Mouse (Mus musculus) cortical plate, adult 2 months (tissue): ENCODE measurements around the gene Zdbf2.

Experiments
- CTCF ChIP-seq: fragments of 200-500 bp; IDR thresholded peaks from 2 replicates; pipeline ENCODE4 v1.5.1; 2011; ENCODE audit warnings: mild to moderate bottlenecking, control low read depth, low read length; ENCODE audit not compliant: insufficient read depth; ENCODE audit errors: extremely low read depth
- POLR2A ChIP-seq: fragments of 200-500 bp; IDR thresholded peaks from 2 replicates; pipeline ENCODE4 v1.6.1; 2011; ENCODE audit warnings: mild to moderate bottlenecking, low read length, control low read depth; ENCODE audit not compliant: insufficient read depth; ENCODE audit errors: extremely low read depth

DNA sequence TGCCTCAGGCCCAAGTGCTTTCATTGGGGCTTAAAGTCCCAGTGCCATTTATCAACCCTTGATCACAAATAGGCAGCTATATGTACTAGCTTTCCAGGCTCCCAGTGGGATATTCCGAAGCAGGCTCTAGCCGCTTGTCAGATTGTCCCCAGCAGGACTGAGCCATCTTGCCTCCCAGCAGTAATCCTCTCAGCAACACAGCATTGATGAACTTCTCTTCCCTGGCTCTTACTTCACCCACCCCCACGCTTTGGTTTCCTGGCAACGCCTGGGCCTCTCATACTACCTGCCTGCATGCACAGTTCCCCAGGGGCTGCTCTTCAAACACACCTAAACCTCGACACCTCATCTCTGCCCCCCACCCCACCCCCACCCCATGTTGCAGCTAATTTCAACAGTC is 35.7 kb upstream of the Zdbf2 start:
- TF ChIP-seq CTCF: no peak
- TF ChIP-seq POLR2A: no peak
